Mouse (Mus musculus) testis, adult 2 months (tissue): ENCODE measurements around the gene Ruvbl1. TPM values are rescaled to one million over a fixed set of nuclear protein-coding genes. Genes with fewer than 3 reads are reported as not detected.

Experiments
- H3K27ac ChIP-seq: fragments of 200-500 bp; 2 replicates; pipeline ENCODE4 v1.5.1; 2012; ENCODE audit warnings: low read depth, low read length; ENCODE audit not compliant: control insufficient read depth, insufficient read depth
- H3K27me3 ChIP-seq: fragments of 200-500 bp; 2 replicates; pipeline ENCODE4 v1.6.1; 2012; ENCODE audit warnings: mild to moderate bottlenecking, low read length, moderate library complexity; ENCODE audit not compliant: control insufficient read depth, insufficient read depth
- H3K36me3 ChIP-seq: fragments of 200-500 bp; 2 replicates; pipeline ENCODE4 v1.6.1; 2012; ENCODE audit warnings: mild to moderate bottlenecking, low read length; ENCODE audit not compliant: control insufficient read depth, insufficient read depth
- H3K4me1 ChIP-seq: fragments of 200-500 bp; 2 replicates; pipeline ENCODE4 v1.6.1; 2012; ENCODE audit warnings: low read length; ENCODE audit not compliant: control insufficient read depth, insufficient read depth
- H3K4me3 ChIP-seq: fragments of 200-500 bp; 2 replicates; pipeline ENCODE4 v1.5.1; 2012; ENCODE audit warnings: low read depth, mild to moderate bottlenecking, low read length, moderate library complexity, mixed read lengths; ENCODE audit not compliant: control insufficient read depth
- CTCF ChIP-seq: fragments of 200-500 bp; IDR thresholded peaks from 2 replicates; pipeline ENCODE4 v1.5.1; 2012; ENCODE audit warnings: low read depth, mild to moderate bottlenecking, inconsistent platforms, low read length, moderate library complexity; ENCODE audit not compliant: control insufficient read depth, insufficient read depth, insufficient replicate concordance
- POLR2A ChIP-seq: fragments of 200-500 bp; IDR thresholded peaks from 2 replicates; pipeline ENCODE4 v1.6.1; 2012; ENCODE audit warnings: low read depth, mild to moderate bottlenecking, inconsistent platforms, low read length, moderate library complexity; ENCODE audit not compliant: control insufficient read depth
- polyA plus RNA-seq: library from polyadenylated mRNA; depleted of rRNA; stranded (reverse); fragments of >200 nt; gene quantifications from 2 replicates; pipeline ENCODE4 v1.2.3, GENCODE M21; 2012; rRNA removed

The Ruvbl1 gene
- polyA plus RNA-seq, 1 experiment: 27.0 TPM

GRCm38 (mm10) chr6:88523451-88523850 lies 58.2 kb downstream of the Ruvbl1 start:
- H3K4me3 ChIP-seq: no peak overlapping the region
- H3K36me3 ChIP-seq: no peaks in the 10 kb centered on the region
- H3K27me3 ChIP-seq: no peaks in the 10 kb centered on the region
- H3K4me1 ChIP-seq: peaks cover 4% of the 10 kb centered on the region
- TF ChIP-seq CTCF (no peak), POLR2A (no peak)
- H3K27ac ChIP-seq: no peak overlapping the region

- H3K4me3 ChIP-seq: no peak overlapping the region; the same call in 1 of the 2 replicates
- no peak overlapping the region for H3K27ac ChIP-seq
- peaks cover 3% of the 10 kb centered on the region for H3K4me1 ChIP-seq
- H3K27me3 ChIP-seq: no peaks in the 10 kb centered on the region
- H3K36me3 ChIP-seq: no peaks in the 10 kb centered on the region
- TF ChIP-seq POLR2A (no peak), CTCF (no peak)
Measured at GRCm38 (mm10) chr6:88524056-88524455, 58.8 kb downstream of the Ruvbl1 start.

GRCm38 (mm10) chr6:88530306-88530705 lies 65.1 kb downstream of the Ruvbl1 start:
- no peaks in the 10 kb centered on the region for H3K36me3 ChIP-seq
- TF ChIP-seq POLR2A (no peak), CTCF (no peak)

GRCm38 (mm10) chr6:88540093-88540755 lies 75.0 kb downstream of the Ruvbl1 start:
- H3K27me3 ChIP-seq: no peaks in the 10 kb centered on the region
- H3K4me3 ChIP-seq: no peak overlapping the region
- no peak for TF ChIP-seq CTCF
- no peak for TF ChIP-seq POLR2A
- no peaks in the 10 kb centered on the region for H3K36me3 ChIP-seq
- H3K27ac ChIP-seq: no peak overlapping the region
- H3K4me1 ChIP-seq: no peaks in the 10 kb centered on the region

More at GRCm38 (mm10) chr6:88530306-88530705, 65.1 kb downstream of the Ruvbl1 start:
- Histone ChIP-seq H3K4me1 (no peaks in the 10 kb centered on the region), H3K4me3 (no peak overlapping the region), H3K27ac (no peak overlapping the region), H3K27me3 (no peaks in the 10 kb centered on the region)

GRCm38 (mm10) chr6:88544241-88544640 lies 79.0 kb downstream of the Ruvbl1 start:
- no peak for TF ChIP-seq CTCF
- no peak overlapping the region for H3K27ac ChIP-seq
- no peaks in the 10 kb centered on the region for H3K27me3 ChIP-seq
- H3K36me3 ChIP-seq: no peaks in the 10 kb centered on the region
- no peak overlapping the region for H3K4me3 ChIP-seq
- no peaks in the 10 kb centered on the region for H3K4me1 ChIP-seq

GRCm38 (mm10) chr6:88544644-88545396 lies 79.6 kb downstream of the Ruvbl1 start:
- Histone ChIP-seq H3K4me1 (no peaks in the 10 kb centered on the region), H3K4me3 (no peak overlapping the region), H3K27ac (no peak overlapping the region), H3K27me3 (no peaks in the 10 kb centered on the region), H3K36me3 (no peaks in the 10 kb centered on the region)
- TF ChIP-seq CTCF (no peak), POLR2A (no peak)

- Histone ChIP-seq H3K4me1 (no peaks in the 10 kb centered on the region), H3K36me3 (no peaks in the 10 kb centered on the region), H3K27ac (no peak overlapping the region), H3K4me3 (no peak overlapping the region), H3K27me3 (no peaks in the 10 kb centered on the region)
- TF ChIP-seq CTCF (no peak), POLR2A (no peak)
Measured at GRCm38 (mm10) chr6:88545397-88545790, 80.2 kb downstream of the Ruvbl1 start.

Other genes with a start within 250 kb of the Ruvbl1 start
- gene Dnajb8, start 243.1 kb upstream of the Ruvbl1 start, polyA plus RNA-seq: 720 and 738 TPM in 2 replicates
- gene Eefsec, start 18.9 kb upstream of the Ruvbl1 start, polyA plus RNA-seq: 43.1 and 43.4 TPM in 2 replicates
- 250 and 263 TPM in 2 replicates for gene Sec61a1, start 53.5 kb downstream of the Ruvbl1 start, polyA plus RNA-seq
- 0.70 and 0.83 TPM in 2 replicates for gene Kbtbd12, start 172.5 kb downstream of the Ruvbl1 start, polyA plus RNA-seq